Mouse (Mus musculus) bone marrow macrophage, adult 2 months (primary cell): ENCODE results near the gene Dazap2.

Experiments
- CTCF ChIP-seq: IDR thresholded peaks from 2 replicates; pipeline ENCODE4 v1.5.1; 2012; ENCODE audit warnings: low read depth, mild to moderate bottlenecking, low read length, moderate library complexity
- POLR2A ChIP-seq: IDR thresholded peaks from 2 replicates; pipeline ENCODE4 v1.6.1; 2012; ENCODE audit warnings: mild to moderate bottlenecking, low read depth, low read length, borderline replicate concordance

DNA sequence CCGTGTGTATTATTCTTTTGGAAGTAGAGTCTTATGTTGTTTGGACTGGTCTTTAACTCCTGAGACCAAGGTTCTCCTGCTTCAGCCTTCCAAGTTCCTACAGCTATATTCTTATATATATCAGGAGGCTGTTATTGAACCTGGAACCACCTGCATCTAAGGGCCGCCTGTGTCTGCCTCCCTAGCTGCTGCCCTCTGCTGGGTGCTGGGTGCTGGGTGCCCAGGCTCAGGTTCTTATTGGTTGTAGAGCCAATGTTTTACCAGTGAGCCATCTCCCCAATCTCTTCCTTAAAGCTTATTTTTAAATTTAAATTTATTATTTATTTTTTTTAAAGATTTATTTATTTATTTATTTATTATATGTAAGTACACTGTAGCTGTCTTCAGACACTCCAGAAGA lies 2.7 kb upstream of the Dazap2 start:
- TF ChIP-seq CTCF (peak; percentile 38; the same call in 1 of the 2 replicates), POLR2A (no peak)
